Mouse (Mus musculus) lung, embryonic 14.5 days (tissue): ENCODE results near the gene Slc38a8. TPM values are rescaled to one million over a fixed set of nuclear protein-coding genes. Genes with fewer than 3 reads are reported as not detected.

Experiments used
- ATAC-seq: fragments of 200-750 bp; cut with Nextera tagmentation; 2 replicates; pipeline ENCODE4 v1.8.0; 2017; ENCODE audit warnings: mild to moderate bottlenecking, moderate TSS enrichment, moderate library complexity; ENCODE audit not compliant: insufficient read depth
- DNase-seq: peaks from one replicate; pipeline ENCODE4 v3.0.0-alpha.2; 2015
- H3K27ac ChIP-seq: fragments of 300-500 bp; sonication (generic); 2 replicates; pipeline ENCODE4 v1.5.1; 2014; ENCODE audit warnings: low read depth, mild to moderate bottlenecking, moderate library complexity
- H3K27me3 ChIP-seq: fragments of 300-500 bp; sonication (generic); 2 replicates; pipeline ENCODE4 v1.6.1; 2014; ENCODE audit warnings: low read length, control low read depth; ENCODE audit not compliant: insufficient read depth
- H3K36me3 ChIP-seq: fragments of 300-500 bp; sonication (generic); 2 replicates; pipeline ENCODE4 v1.6.1; 2014; ENCODE audit warnings: control low read depth; ENCODE audit not compliant: insufficient read depth
- H3K4me1 ChIP-seq: fragments of 300-500 bp; sonication (generic); 2 replicates; pipeline ENCODE4 v1.6.1; 2014; ENCODE audit warnings: antibody characterized with exemption, control low read depth; ENCODE audit not compliant: insufficient read depth
- H3K4me2 ChIP-seq: fragments of 300-500 bp; sonication (generic); 2 replicates; pipeline ENCODE4 v1.6.1; 2014; ENCODE audit warnings: mild to moderate bottlenecking
- H3K4me3 ChIP-seq: fragments of 300-500 bp; sonication (generic); 2 replicates; pipeline ENCODE4 v1.5.1; 2014; ENCODE audit warnings: low read depth, low read length
- H3K9ac ChIP-seq: fragments of 300-500 bp; sonication (generic); 2 replicates; pipeline ENCODE4 v1.6.1; 2014
- H3K9me3 ChIP-seq: fragments of 300-500 bp; sonication (generic); 2 replicates; pipeline ENCODE4 v1.6.1; 2016; ENCODE audit warnings: low read depth, low read length, control low read depth
- CTCF ChIP-seq: IDR thresholded peaks from 2 replicates; pipeline ENCODE4 v1.5.1; 2016; ENCODE audit warnings: antibody characterized with exemption, low read depth
- WGBS: fragments of 180-500 bp; shearing (Covaris S2); extraction: QIAGEN DNeasy Blood & Tissue Kit; methylation state at CpG from one replicate; pipeline ENCODE4 v1.1.7; 2014; 5-methylcytosine and 5-hydroxymethylcytosine counted together
- polyA plus RNA-seq: library from polyadenylated mRNA; unstranded; fragments of >200 nt; fragmentation: Nextera tagmentation; extraction: Ambion mirVana; gene quantifications from 2 replicates; pipeline ENCODE4 v1.2.1, GENCODE M21; 2014

The Slc38a8 gene
- polyA plus RNA-seq, 1 experiment from 2014 or later: not detected

GRCm38 (mm10) chr8:119531397-119531796, 29.9 kb upstream of the Slc38a8 start:
- ATAC-seq: no peak

DNA sequence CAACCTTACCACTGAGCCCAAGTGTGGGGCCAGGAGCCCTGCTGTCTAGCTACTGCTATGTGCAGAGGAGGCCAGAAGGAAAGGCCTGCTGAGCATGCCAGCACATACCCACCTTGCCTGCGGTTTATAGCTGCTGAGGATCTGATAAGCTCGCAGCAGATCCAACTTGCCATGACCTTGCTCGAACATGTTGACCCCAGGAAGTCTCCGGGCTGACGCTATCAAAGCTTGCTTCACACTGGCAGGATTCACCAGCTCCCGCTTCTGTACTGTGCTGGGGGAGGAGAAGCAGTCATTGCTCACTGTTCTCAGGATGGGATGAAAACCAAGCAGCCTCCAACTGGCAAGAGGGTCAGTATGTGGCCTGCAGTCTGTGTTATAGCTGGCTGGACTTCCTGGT, 29.4 kb upstream of the Slc38a8 start:
- no peak for TF ChIP-seq CTCF
- Histone ChIP-seq H3K9me3 (no peaks in the 10 kb centered on the region), H3K4me1 (no peaks in the 10 kb centered on the region), H3K27me3 (no peaks in the 10 kb centered on the region), H3K4me2 (no peak overlapping the region), H3K36me3 (peaks cover 92% of the 10 kb centered on the region), H3K9ac (no peak overlapping the region), H3K27ac (no peak overlapping the region), H3K4me3 (no peak overlapping the region)
- ATAC-seq: no peak
- WGBS: 80% methylated on average over 6 of the region's 6 CpGs
- DNase-seq: no peak

More at GRCm38 (mm10) chr8:119531397-119531796, 29.9 kb upstream of the Slc38a8 start:
- Histone ChIP-seq H3K27me3 (no peaks in the 10 kb centered on the region), H3K4me2 (no peak overlapping the region), H3K27ac (no peak overlapping the region), H3K36me3 (peaks cover 95% of the 10 kb centered on the region), H3K9me3 (no peaks in the 10 kb centered on the region), H3K4me3 (no peak overlapping the region), H3K4me1 (no peaks in the 10 kb centered on the region), H3K9ac (no peak overlapping the region)
- no peak for DNase-seq
- no peak for TF ChIP-seq CTCF
- WGBS: 87% methylated on average over 3 of the region's 3 CpGs

- no peak for TF ChIP-seq CTCF
- no peak overlapping the region for H3K4me2 ChIP-seq
- DNase-seq: no peak
- ATAC-seq: no peak
- no peaks in the 10 kb centered on the region for H3K27me3 ChIP-seq
- no peak overlapping the region for H3K9ac ChIP-seq
- no peak overlapping the region for H3K4me3 ChIP-seq
- H3K4me1 ChIP-seq: no peaks in the 10 kb centered on the region
- H3K27ac ChIP-seq: no peak overlapping the region
- H3K9me3 ChIP-seq: no peaks in the 10 kb centered on the region
- 90% methylated on average over 7 of the region's 7 CpGs for WGBS
- peaks cover 91% of the 10 kb centered on the region for H3K36me3 ChIP-seq
These were observed 27.3 kb upstream of the Slc38a8 start for GRCm38 (mm10) chr8:119528762-119529161.

DNA sequence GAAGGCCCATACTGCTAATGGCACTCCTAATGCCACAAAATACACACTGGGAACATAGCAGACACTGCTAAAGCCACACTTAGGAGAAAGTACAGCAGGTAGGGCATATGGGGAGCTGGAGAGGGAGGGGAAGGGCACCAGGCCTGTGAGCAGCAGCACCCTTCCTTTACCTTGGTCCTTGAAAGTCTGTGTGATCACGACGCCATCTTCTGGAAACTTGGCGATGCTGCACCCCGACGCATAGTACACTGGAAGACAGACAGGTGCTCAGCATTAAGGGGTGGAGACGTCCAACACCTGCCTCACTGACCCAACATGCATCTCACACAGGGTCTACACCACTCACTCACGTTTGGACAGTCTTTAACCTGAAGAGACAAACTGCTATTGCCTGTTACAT, 18.6 kb upstream of the Slc38a8 start:
- no peaks in the 10 kb centered on the region for H3K9me3 ChIP-seq
- TF ChIP-seq CTCF: peak; percentile 33
- no peak overlapping the region for H3K9ac ChIP-seq
- no peaks in the 10 kb centered on the region for H3K27me3 ChIP-seq
- H3K4me1 ChIP-seq: no peaks in the 10 kb centered on the region
- H3K27ac ChIP-seq: no peak overlapping the region
- H3K4me2 ChIP-seq: no peak overlapping the region
- ATAC-seq (no peak), DNase-seq (no peak)
- H3K36me3 ChIP-seq: peaks cover 96% of the 10 kb centered on the region
- WGBS: 72% methylated on average over 7 of the region's 7 CpGs
- no peak overlapping the region for H3K4me3 ChIP-seq

GRCm38 (mm10) chr8:119516674-119517073, 15.2 kb upstream of the Slc38a8 start:
- ATAC-seq (no peak), DNase-seq (no peak)
- WGBS: 58% methylated on average over 5 of the region's 5 CpGs
- Histone ChIP-seq H3K4me2 (no peak overlapping the region), H3K9ac (no peak overlapping the region), H3K36me3 (peaks cover 99% of the 10 kb centered on the region), H3K9me3 (no peaks in the 10 kb centered on the region), H3K27ac (no peak overlapping the region), H3K4me3 (no peak overlapping the region), H3K27me3 (no peaks in the 10 kb centered on the region), H3K4me1 (no peaks in the 10 kb centered on the region)
- no peak for TF ChIP-seq CTCF

DNA sequence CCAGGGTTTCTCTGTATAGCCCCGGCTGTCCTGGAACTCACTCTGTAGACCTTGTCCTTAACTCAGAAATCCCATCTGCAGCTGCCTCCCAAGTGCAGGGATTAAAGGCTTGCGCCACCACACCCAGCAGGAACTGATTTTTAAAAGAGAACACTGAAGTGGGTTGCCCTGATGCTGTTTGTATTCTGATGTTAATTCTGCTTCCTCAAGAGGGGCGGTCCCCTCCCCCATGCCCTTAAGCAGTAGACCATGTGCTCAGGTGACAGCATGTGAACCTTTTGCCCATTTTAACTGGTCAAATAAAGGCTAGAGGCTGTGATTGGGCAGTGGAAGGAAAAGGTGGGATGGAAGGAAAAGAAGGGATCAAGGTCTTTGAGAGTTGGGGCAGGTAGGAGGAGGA, 14.3 kb upstream of the Slc38a8 start:
- no peak for TF ChIP-seq CTCF
- Histone ChIP-seq H3K9me3 (no peaks in the 10 kb centered on the region), H3K4me2 (no peak overlapping the region), H3K4me1 (no peaks in the 10 kb centered on the region), H3K27ac (no peak overlapping the region), H3K36me3 (peaks cover 99% of the 10 kb centered on the region), H3K27me3 (no peaks in the 10 kb centered on the region), H3K4me3 (no peak overlapping the region), H3K9ac (no peak overlapping the region)
- ATAC-seq (no peak), DNase-seq (no peak)
- 72% methylated on average over 3 of the region's 3 CpGs for WGBS

DNA sequence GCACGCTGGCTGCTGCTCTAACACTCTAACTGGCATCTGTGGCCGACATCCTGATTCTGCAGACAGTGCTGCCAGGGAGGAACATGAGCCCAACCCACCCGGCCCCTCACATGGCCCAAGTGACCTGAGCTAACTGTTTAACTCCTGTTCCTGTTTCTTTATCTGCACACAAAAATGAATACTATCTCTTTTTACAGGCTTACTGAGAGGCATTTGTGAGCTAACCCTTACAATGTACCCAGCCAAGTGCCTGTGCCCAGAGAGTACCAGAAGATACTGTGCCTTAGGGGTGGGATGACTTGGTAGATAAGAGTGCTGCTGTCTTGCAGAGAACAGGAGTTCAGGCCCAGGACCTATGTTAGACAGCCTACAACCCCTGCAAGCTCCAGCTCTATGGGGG, 13.4 kb upstream of the Slc38a8 start:
- Histone ChIP-seq H3K9ac (no peak overlapping the region), H3K36me3 (peaks cover 99% of the 10 kb centered on the region), H3K4me1 (no peaks in the 10 kb centered on the region), H3K4me3 (no peak overlapping the region), H3K9me3 (no peaks in the 10 kb centered on the region), H3K27me3 (no peaks in the 10 kb centered on the region), H3K27ac (no peak overlapping the region), H3K4me2 (no peak overlapping the region)
- ATAC-seq (no peak), DNase-seq (no peak)
- TF ChIP-seq CTCF: no peak
- WGBS: 90% methylated on average over 3 of the region's 3 CpGs

DNA sequence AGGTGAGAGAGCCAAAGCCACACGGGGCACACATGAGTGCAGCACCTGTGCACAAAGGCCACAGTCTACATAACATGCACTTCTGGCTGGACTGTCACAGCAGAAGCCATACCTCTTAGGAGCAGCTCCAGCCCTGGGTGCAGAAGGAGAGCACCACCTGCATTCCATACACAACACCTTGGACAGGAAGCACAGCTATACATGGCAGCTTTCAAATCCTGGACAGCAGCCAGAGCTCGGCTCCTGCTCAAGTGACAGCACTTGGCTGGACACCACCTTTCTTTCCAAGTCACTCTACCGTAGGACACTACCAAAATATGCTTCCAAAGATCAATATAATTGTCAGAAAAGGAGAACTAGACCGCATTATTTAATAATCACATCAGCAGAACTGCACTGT, 11.9 kb upstream of the Slc38a8 start:
- no peak overlapping the region for H3K4me3 ChIP-seq
- H3K36me3 ChIP-seq: peaks cover 99% of the 10 kb centered on the region
- 79% methylated on average over 4 of the region's 4 CpGs for WGBS
- no peaks in the 10 kb centered on the region for H3K4me1 ChIP-seq
- H3K9ac ChIP-seq: no peak overlapping the region
- H3K9me3 ChIP-seq: no peaks in the 10 kb centered on the region
- H3K27me3 ChIP-seq: no peaks in the 10 kb centered on the region
- no peak for TF ChIP-seq CTCF
- no peak for ATAC-seq
- no peak overlapping the region for H3K4me2 ChIP-seq
- H3K27ac ChIP-seq: no peak overlapping the region
- no peak for DNase-seq
